Mouse (Mus musculus) embryonic facial prominence, embryonic 10.5 days (tissue): Measurements from ENCODE around the gene Nell1. TPM values are rescaled to one million over a fixed set of nuclear protein-coding genes. Genes with fewer than 3 reads are reported as not detected.
A peak's percentile ranks its signal among the peaks of the same experiment; 100 is the strongest.

Experiments
- DNase-seq: peaks from one replicate; pipeline ENCODE4 v3.0.0-alpha.2; 2017; ENCODE audit warnings: low spot score
- H3K27ac ChIP-seq: fragments of 300-500 bp; sonication (generic); replicated peaks from 2 replicates; pipeline ENCODE4 v1.5.1; 2016; ENCODE audit warnings: mild to moderate bottlenecking
- H3K27me3 ChIP-seq: fragments of 300-500 bp; sonication (generic); replicated peaks from 2 replicates; pipeline ENCODE4 v1.6.1; 2016; ENCODE audit warnings: low read depth, mild to moderate bottlenecking; ENCODE audit not compliant: poor library complexity, severe bottlenecking
- H3K36me3 ChIP-seq: fragments of 300-500 bp; sonication (generic); replicated peaks from 2 replicates; pipeline ENCODE4 v1.6.1; 2016; ENCODE audit warnings: mild to moderate bottlenecking, moderate library complexity
- H3K4me1 ChIP-seq: fragments of 300-500 bp; sonication (generic); 2 replicates; pipeline ENCODE4 v1.6.1; 2016
- H3K4me3 ChIP-seq: fragments of 300-500 bp; sonication (generic); 2 replicates; pipeline ENCODE4 v1.5.1; 2016; ENCODE audit warnings: mild to moderate bottlenecking, moderate library complexity
- H3K9me3 ChIP-seq: fragments of 300-500 bp; sonication (generic); 2 replicates; pipeline ENCODE4 v1.6.1; 2016; ENCODE audit warnings: mild to moderate bottlenecking
- WGBS: fragments of 180-500 bp; shearing (Covaris S2); methylation state at CpG from one replicate; pipeline ENCODE4 v1.1.7; 2016; 5-methylcytosine and 5-hydroxymethylcytosine counted together
- polyA plus RNA-seq: library from polyadenylated mRNA; unstranded; fragments of >200 nt; fragmentation: Nextera tagmentation; extraction: Ambion mirVana; gene quantifications from 2 replicates; pipeline ENCODE4 v1.2.1, GENCODE M21; 2016

Nell1 gene
- polyA plus RNA-seq, 1 experiment from 2014 or later, result 0.76 TPM

- Histone ChIP-seq H3K27ac (no peak overlapping the region), H3K27me3 (no peaks in the 10 kb centered on the region), H3K4me3 (no peak overlapping the region), H3K4me1 (no peaks in the 10 kb centered on the region), H3K36me3 (no peaks in the 10 kb centered on the region), H3K9me3 (no peaks in the 10 kb centered on the region)
- 76% methylated on average over 1 of the region's 1 CpGs for WGBS
- no peak for DNase-seq
These were observed 700.8 kb downstream of the Nell1 start for GRCm38 (mm10) chr7:50675444-50675843.

- no peaks in the 10 kb centered on the region for H3K27me3 ChIP-seq
- no peaks in the 10 kb centered on the region for H3K9me3 ChIP-seq
- no peaks in the 10 kb centered on the region for H3K36me3 ChIP-seq
- no peak overlapping the region for H3K4me3 ChIP-seq
- 71% methylated on average over 1 of the region's 1 CpGs for WGBS
- no peak overlapping the region for H3K27ac ChIP-seq
- DNase-seq, result no peak
- H3K4me1 ChIP-seq, result no peaks in the 10 kb centered on the region
These were observed 702.8 kb downstream of the Nell1 start for GRCm38 (mm10) chr7:50677511-50677910.

- no peak overlapping the region for H3K4me3 ChIP-seq
- 93% methylated on average over 5 of the region's 5 CpGs for WGBS
- H3K9me3 ChIP-seq, result no peaks in the 10 kb centered on the region
- no peak overlapping the region for H3K27ac ChIP-seq
- H3K27me3 ChIP-seq, result no peaks in the 10 kb centered on the region
- H3K4me1 ChIP-seq, result no peaks in the 10 kb centered on the region
- DNase-seq, result no peak
- H3K36me3 ChIP-seq, result no peaks in the 10 kb centered on the region
These were observed 711.7 kb downstream of the Nell1 start for GRCm38 (mm10) chr7:50686337-50686736.

- no peak overlapping the region for H3K27ac ChIP-seq
- H3K9me3 ChIP-seq, result no peaks in the 10 kb centered on the region
- H3K4me1 ChIP-seq, result no peaks in the 10 kb centered on the region
- H3K4me3 ChIP-seq, result no peak overlapping the region
- H3K27me3 ChIP-seq, result no peaks in the 10 kb centered on the region
- DNase-seq, result no peak
- H3K36me3 ChIP-seq, result no peaks in the 10 kb centered on the region
- WGBS, result 65% methylated on average over 3 of the region's 3 CpGs
These were observed 750.5 kb downstream of the Nell1 start for GRCm38 (mm10) chr7:50725166-50725565.

GRCm38 (mm10) chr7:50730951-50731350, 756.3 kb downstream of the Nell1 start:
- Histone ChIP-seq H3K4me3 (no peak overlapping the region), H3K9me3 (no peaks in the 10 kb centered on the region), H3K4me1 (no peaks in the 10 kb centered on the region), H3K27ac (no peak overlapping the region), H3K36me3 (no peaks in the 10 kb centered on the region), H3K27me3 (no peaks in the 10 kb centered on the region)
- 51% methylated on average over 4 of the region's 4 CpGs for WGBS
- DNase-seq, result peak; percentile 10

- H3K9me3 ChIP-seq, result no peaks in the 10 kb centered on the region
- no peaks in the 10 kb centered on the region for H3K27me3 ChIP-seq
- H3K27ac ChIP-seq, result no peak overlapping the region
- H3K36me3 ChIP-seq, result no peaks in the 10 kb centered on the region
- WGBS, result 85% methylated on average over 3 of the region's 3 CpGs
- H3K4me3 ChIP-seq, result no peak overlapping the region
- no peak for DNase-seq
- no peaks in the 10 kb centered on the region for H3K4me1 ChIP-seq
These were observed 780.9 kb downstream of the Nell1 start for GRCm38 (mm10) chr7:50755516-50755915.

- H3K36me3 ChIP-seq, result no peaks in the 10 kb centered on the region
- no peak for DNase-seq
- H3K27me3 ChIP-seq, result no peaks in the 10 kb centered on the region
- no peaks in the 10 kb centered on the region for H3K4me1 ChIP-seq
- H3K27ac ChIP-seq, result no peak overlapping the region
- no peak overlapping the region for H3K4me3 ChIP-seq
- no peaks in the 10 kb centered on the region for H3K9me3 ChIP-seq
- WGBS, result 93% methylated on average over 5 of the region's 5 CpGs
These were observed 781.7 kb downstream of the Nell1 start for GRCm38 (mm10) chr7:50756409-50756808.

- Histone ChIP-seq H3K27ac (no peak overlapping the region), H3K4me3 (no peak overlapping the region), H3K27me3 (no peaks in the 10 kb centered on the region), H3K4me1 (no peaks in the 10 kb centered on the region), H3K9me3 (no peaks in the 10 kb centered on the region), H3K36me3 (no peaks in the 10 kb centered on the region)
- no peak for DNase-seq
These were observed 798.9 kb downstream of the Nell1 start for GRCm38 (mm10) chr7:50773516-50773915.

- Histone ChIP-seq H3K4me1 (no peaks in the 10 kb centered on the region), H3K36me3 (no peaks in the 10 kb centered on the region), H3K4me3 (no peak overlapping the region), H3K9me3 (no peaks in the 10 kb centered on the region), H3K27me3 (no peaks in the 10 kb centered on the region), H3K27ac (no peak overlapping the region)
- DNase-seq, result no peak
- WGBS, result 100% methylated on average over 1 of the region's 1 CpGs
These were observed 806.4 kb downstream of the Nell1 start for GRCm38 (mm10) chr7:50781105-50781504.

- Histone ChIP-seq H3K4me3 (no peak overlapping the region), H3K27ac (no peak overlapping the region), H3K9me3 (no peaks in the 10 kb centered on the region), H3K4me1 (no peaks in the 10 kb centered on the region), H3K27me3 (no peaks in the 10 kb centered on the region), H3K36me3 (no peaks in the 10 kb centered on the region)
- WGBS, result 81% methylated on average over 1 of the region's 1 CpGs
- peak; percentile 15 for DNase-seq
These were observed 809.0 kb downstream of the Nell1 start for GRCm38 (mm10) chr7:50783652-50784051.

- Histone ChIP-seq H3K36me3 (no peaks in the 10 kb centered on the region), H3K4me3 (no peak overlapping the region), H3K4me1 (no peaks in the 10 kb centered on the region), H3K9me3 (no peaks in the 10 kb centered on the region), H3K27ac (no peak overlapping the region), H3K27me3 (no peaks in the 10 kb centered on the region)
- WGBS, result 35% methylated on average over 7 of the region's 7 CpGs
- peak; percentile 9 for DNase-seq
These were observed 851.5 kb downstream of the Nell1 start for GRCm38 (mm10) chr7:50826180-50826579.

- Histone ChIP-seq H3K27ac (no peak overlapping the region), H3K36me3 (no peaks in the 10 kb centered on the region), H3K4me3 (no peak overlapping the region), H3K27me3 (no peaks in the 10 kb centered on the region), H3K9me3 (no peaks in the 10 kb centered on the region), H3K4me1 (0 out of 2 replicates have a peak, but pooled peaks cover 3% of the 10 kb centered on the region)
- no peak for DNase-seq
- 69% methylated on average over 3 of the region's 3 CpGs for WGBS
These were observed 858.1 kb downstream of the Nell1 start for GRCm38 (mm10) chr7:50832799-50833198.

GRCm38 (mm10) chr7:50842646-50843045, 868.0 kb downstream of the Nell1 start:
- no peaks in the 10 kb centered on the region for H3K9me3 ChIP-seq
- no peak overlapping the region for H3K4me3 ChIP-seq
- H3K27me3 ChIP-seq, result no peaks in the 10 kb centered on the region
- H3K27ac ChIP-seq, result no peak overlapping the region
- no peaks in the 10 kb centered on the region for H3K4me1 ChIP-seq
- H3K36me3 ChIP-seq, result no peaks in the 10 kb centered on the region
- no peak for DNase-seq

GRCm38 (mm10) chr7:50847921-50848320, 873.3 kb downstream of the Nell1 start:
- no peaks in the 10 kb centered on the region for H3K27me3 ChIP-seq
- no peak overlapping the region for H3K4me3 ChIP-seq
- WGBS, result 90% methylated on average over 1 of the region's 1 CpGs

More at GRCm38 (mm10) chr7:50847921-50848320, 873.3 kb downstream of the Nell1 start:
- no peaks in the 10 kb centered on the region for H3K36me3 ChIP-seq
- DNase-seq, result no peak
- no peak overlapping the region for H3K27ac ChIP-seq
- H3K4me1 ChIP-seq, result no peaks in the 10 kb centered on the region
- no peaks in the 10 kb centered on the region for H3K9me3 ChIP-seq
